Mouse (Mus musculus): ENCODE results near the gene Nol3.

DNA sequence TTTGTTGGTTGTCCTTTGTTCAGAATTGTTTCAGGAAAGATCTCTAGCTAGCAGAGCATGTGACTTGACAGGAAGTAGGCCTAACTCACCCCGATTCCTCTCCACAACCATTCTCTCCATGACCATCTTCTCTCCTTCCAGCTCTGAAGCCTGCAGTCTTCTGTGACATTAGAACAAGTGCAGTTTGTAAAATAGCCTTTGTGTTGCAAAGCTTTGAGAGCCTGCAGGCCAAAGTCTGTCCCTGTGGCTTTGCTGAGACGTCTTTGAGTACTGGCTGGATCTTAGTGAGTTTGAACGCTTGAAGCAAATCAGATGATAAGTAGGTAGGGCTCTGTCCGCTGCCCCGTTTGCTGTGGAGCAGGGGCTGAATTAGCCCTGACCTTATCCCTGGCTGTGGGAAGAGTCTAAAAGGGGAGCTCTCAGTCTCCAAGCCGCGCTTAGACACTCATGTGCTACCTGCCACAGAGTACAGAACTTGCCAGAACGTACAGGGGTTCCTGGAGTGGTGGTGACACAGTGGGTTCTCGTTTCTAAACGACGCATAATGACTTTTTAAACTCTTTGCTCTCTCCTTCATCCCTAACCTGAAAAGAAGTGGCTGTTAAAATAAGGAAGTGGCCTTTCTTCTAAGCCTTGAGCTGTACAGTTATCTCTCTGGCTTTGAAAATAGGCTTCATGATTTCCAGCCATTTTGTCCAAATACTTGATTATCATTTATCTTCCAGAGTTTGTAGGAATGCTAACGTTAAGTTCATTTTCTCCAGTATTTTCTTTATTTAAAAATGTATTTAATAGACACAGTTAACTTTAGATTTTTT lies 44.2 kb upstream of the Nol3 start:
- TF ChIP-seq CTCF (IDR thresholded peaks at IDR 0.05; ENCODE audit: control insufficient read depth, insufficient read depth, low read length) = no peak
- TF ChIP-seq POLR2A (IDR thresholded peaks at IDR 0.05; ENCODE audit: borderline replicate concordance, control insufficient read depth, low read depth, low read length) = no peak
